Mouse (Mus musculus) testis, adult 2 months (tissue): ENCODE results near the gene Cnbp. TPM values are rescaled to one million over a fixed set of nuclear protein-coding genes. Genes with fewer than 3 reads are reported as not detected.
A peak's percentile ranks its signal among the peaks of the same experiment; 100 is the strongest.

Experiments
- H3K27ac ChIP-seq: fragments of 200-500 bp; 2 replicates; pipeline ENCODE4 v1.5.1; 2012; ENCODE audit warnings: low read depth, low read length; ENCODE audit not compliant: control insufficient read depth, insufficient read depth
- H3K27me3 ChIP-seq: fragments of 200-500 bp; 2 replicates; pipeline ENCODE4 v1.6.1; 2012; ENCODE audit warnings: mild to moderate bottlenecking, low read length, moderate library complexity; ENCODE audit not compliant: control insufficient read depth, insufficient read depth
- H3K36me3 ChIP-seq: fragments of 200-500 bp; 2 replicates; pipeline ENCODE4 v1.6.1; 2012; ENCODE audit warnings: mild to moderate bottlenecking, low read length; ENCODE audit not compliant: control insufficient read depth, insufficient read depth
- H3K4me1 ChIP-seq: fragments of 200-500 bp; 2 replicates; pipeline ENCODE4 v1.6.1; 2012; ENCODE audit warnings: low read length; ENCODE audit not compliant: control insufficient read depth, insufficient read depth
- H3K4me3 ChIP-seq: fragments of 200-500 bp; 2 replicates; pipeline ENCODE4 v1.5.1; 2012; ENCODE audit warnings: low read depth, mild to moderate bottlenecking, low read length, moderate library complexity, mixed read lengths; ENCODE audit not compliant: control insufficient read depth
- CTCF ChIP-seq: fragments of 200-500 bp; IDR thresholded peaks from 2 replicates; pipeline ENCODE4 v1.5.1; 2012; ENCODE audit warnings: low read depth, mild to moderate bottlenecking, inconsistent platforms, low read length, moderate library complexity; ENCODE audit not compliant: control insufficient read depth, insufficient read depth, insufficient replicate concordance
- POLR2A ChIP-seq: fragments of 200-500 bp; IDR thresholded peaks from 2 replicates; pipeline ENCODE4 v1.6.1; 2012; ENCODE audit warnings: low read depth, mild to moderate bottlenecking, inconsistent platforms, low read length, moderate library complexity; ENCODE audit not compliant: control insufficient read depth
- polyA plus RNA-seq: library from polyadenylated mRNA; depleted of rRNA; stranded (reverse); fragments of >200 nt; gene quantifications from 2 replicates; pipeline ENCODE4 v1.2.3, GENCODE M21; 2012

Cnbp gene
- polyA plus RNA-seq, 1 experiment, result 130 TPM

DNA sequence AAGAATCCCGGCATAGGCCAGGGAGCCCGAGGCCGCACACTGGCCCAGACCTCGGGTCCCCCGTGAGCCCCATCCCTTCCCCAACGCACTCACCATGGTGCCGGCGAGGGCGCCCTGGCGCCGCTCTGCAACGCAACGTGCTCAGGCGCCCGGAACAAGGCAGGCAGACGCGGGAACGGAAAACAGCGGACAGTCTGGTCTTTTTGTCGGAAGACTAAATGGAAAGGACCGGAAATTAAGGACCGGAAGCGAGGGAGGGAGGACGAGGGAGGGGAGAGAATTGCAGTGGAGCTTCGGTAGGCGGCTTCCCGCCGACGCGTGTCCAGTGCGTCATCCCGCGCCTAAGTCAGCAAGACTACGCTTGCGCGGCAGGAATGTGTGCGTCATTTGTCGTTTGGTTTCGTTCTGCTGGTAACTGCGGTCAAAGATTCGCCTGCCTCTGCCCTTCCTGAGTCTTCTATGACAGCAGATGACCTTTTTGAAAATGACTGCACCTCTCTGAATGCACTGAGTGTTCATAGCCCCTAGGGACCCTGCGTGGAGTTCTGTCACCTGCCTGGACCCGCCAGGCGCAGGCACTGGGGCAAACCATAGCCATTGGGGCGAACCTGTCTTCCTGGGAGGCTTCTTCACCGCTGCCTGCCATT lies 12.2 kb downstream of the Cnbp start, which contains the start of gene Isy1:
Isy1 (minus strand) TSS at position 248 of the 647 bp plus-strand sequence.
- H3K4me3 ChIP-seq, result peak within 1 kb of the TSS; percentile 94
- no peaks in the 10 kb centered on the region; the same call in 1 of the 2 replicates for H3K4me1 ChIP-seq
- no peaks in the 10 kb centered on the region for H3K27me3 ChIP-seq
- peak within 1 kb of the TSS; percentile 95 for H3K27ac ChIP-seq
- H3K36me3 ChIP-seq, result no peaks in the 10 kb centered on the region
- TF ChIP-seq POLR2A (peak; percentile 94), CTCF (no peak)

GRCm38 (mm10) chr6:87835695-87836094 lies 15.2 kb downstream of the Cnbp start, which contains the start of gene Gm45140:
Gene Gm45140 (minus strand): TSS chr6:87835795.
- Histone ChIP-seq H3K27ac (no peak within 1 kb of the TSS), H3K36me3 (no peaks in the 10 kb centered on the region), H3K4me3 (no peak within 1 kb of the TSS), H3K27me3 (no peaks in the 10 kb centered on the region), H3K4me1 (no peaks in the 10 kb centered on the region; the same call in 1 of the 2 replicates)
- no peak for TF ChIP-seq POLR2A
- no peak for TF ChIP-seq CTCF

DNA sequence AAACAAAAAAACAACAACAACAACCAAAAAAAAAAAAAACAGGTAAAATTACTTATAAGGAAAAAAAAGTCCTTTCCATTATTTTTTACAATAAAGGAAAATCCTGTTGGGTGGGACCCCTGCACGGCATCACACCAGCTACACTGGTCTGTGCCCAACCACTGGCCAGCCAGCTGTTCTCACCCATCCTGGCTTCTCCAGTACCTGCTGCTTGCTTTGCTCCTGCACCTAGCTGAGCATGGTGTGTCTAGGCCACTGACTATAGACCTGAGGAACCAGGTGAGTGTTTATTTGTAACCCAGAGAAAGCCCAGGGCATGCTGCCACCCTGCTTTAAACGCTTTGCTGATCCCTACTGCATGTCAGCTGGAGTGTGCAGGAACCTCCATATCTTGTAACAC lies 30.5 kb downstream of the Cnbp start:
- H3K4me3 ChIP-seq, result no peak overlapping the region
- H3K36me3 ChIP-seq, result no peaks in the 10 kb centered on the region
- TF ChIP-seq POLR2A (no peak), CTCF (no peak)
- no peaks in the 10 kb centered on the region for H3K4me1 ChIP-seq
- no peak overlapping the region for H3K27ac ChIP-seq
- H3K27me3 ChIP-seq, result no peaks in the 10 kb centered on the region

GRCm38 (mm10) chr6:87814486-87814885 lies 36.4 kb downstream of the Cnbp start:
- Histone ChIP-seq H3K27me3 (no peaks in the 10 kb centered on the region), H3K4me1 (peaks cover 10% of the 10 kb centered on the region), H3K36me3 (no peaks in the 10 kb centered on the region), H3K27ac (no peak overlapping the region), H3K4me3 (no peak overlapping the region)
- no peak for TF ChIP-seq POLR2A
- no peak for TF ChIP-seq CTCF

DNA sequence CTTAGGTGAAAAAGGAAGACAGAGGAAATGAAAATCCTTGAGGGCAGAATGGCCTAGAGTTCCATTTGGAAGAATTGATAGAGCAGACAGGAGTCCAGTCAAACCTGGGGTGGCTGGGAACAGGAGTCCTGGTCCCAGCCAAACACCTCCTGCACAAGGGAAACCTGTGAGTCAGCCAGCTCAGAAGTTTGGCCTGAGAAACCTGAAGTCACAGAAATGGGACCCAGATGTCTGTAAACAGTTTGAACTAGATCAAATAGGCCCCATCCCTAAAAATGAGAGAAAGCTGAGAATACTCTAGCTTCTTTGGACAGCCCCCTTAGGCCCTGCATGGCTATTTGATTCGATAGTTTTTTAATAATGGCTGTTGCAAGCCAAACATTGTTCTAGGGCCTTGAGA lies 38.2 kb downstream of the Cnbp start:
- TF ChIP-seq CTCF (no peak), POLR2A (no peak)
- Histone ChIP-seq H3K27ac (peak overlapping the region; percentile 80), H3K4me3 (peak overlapping the region; percentile 91; the same call in 1 of the 2 replicates), H3K36me3 (no peaks in the 10 kb centered on the region), H3K4me1 (peaks cover 12% of the 10 kb centered on the region), H3K27me3 (no peaks in the 10 kb centered on the region)

DNA sequence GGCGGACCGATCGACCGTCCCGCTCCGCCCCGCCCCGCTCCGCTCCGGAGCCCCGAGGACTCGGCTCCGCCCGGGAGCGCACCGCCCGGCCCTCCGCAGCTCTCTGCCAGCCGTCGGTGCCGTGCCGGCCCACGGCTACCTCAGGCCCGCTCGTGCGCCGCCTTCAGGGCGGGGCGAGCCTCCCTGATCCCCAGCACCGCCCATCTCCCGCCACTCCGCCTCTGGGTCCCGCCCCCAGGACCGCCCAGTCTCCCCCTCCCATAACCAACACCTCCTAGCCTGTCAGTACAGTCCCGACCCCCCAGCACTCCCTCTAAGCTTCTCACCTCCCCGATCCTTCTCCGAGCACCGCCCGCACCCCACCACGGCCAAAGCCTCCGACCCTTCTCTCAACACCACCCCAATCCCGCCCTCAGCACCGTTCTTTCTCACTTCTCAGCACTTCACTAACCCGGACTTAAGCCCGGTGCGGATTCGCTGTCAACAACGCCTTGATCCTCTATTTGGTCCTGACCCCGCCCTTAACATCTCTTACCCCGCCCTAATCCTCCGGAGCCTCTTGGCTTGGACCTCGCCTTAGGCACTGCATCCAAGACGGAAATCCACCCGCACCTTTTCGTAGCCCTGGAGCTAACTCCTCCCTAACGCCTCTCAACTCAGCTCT lies 39.1 kb downstream of the Cnbp start, which contains the start of gene Rab43:
Rab43 (minus strand) TSS at position 490 of the 664 bp plus-strand sequence.
- TF ChIP-seq CTCF, result no peak
- TF ChIP-seq POLR2A, result peak; percentile 74
- H3K27me3 ChIP-seq, result no peaks in the 10 kb centered on the region
- H3K36me3 ChIP-seq, result no peaks in the 10 kb centered on the region
- H3K27ac ChIP-seq, result peak within 1 kb of the TSS; percentile 86
- peak within 1 kb of the TSS; percentile 91 for H3K4me3 ChIP-seq
- H3K4me1 ChIP-seq, result peaks cover 12% of the 10 kb centered on the region

- H3K4me1 ChIP-seq, result peaks cover 12% of the 10 kb centered on the region
- no peak for TF ChIP-seq CTCF
- TF ChIP-seq POLR2A, result peak; percentile 66
- peak overlapping the region; percentile 91 for H3K4me3 ChIP-seq
- H3K27ac ChIP-seq, result peak overlapping the region; percentile 86
- H3K27me3 ChIP-seq, result no peaks in the 10 kb centered on the region
- no peaks in the 10 kb centered on the region for H3K36me3 ChIP-seq
Observed at GRCm38 (mm10) chr6:87810713-87811669, 39.9 kb downstream of the Cnbp start.
